15 mouse cellular contexts compared by ENCODE assay signal in genomic region chr11:93709686-93710085, GRCm38 (mm10).
"Had no signal": no experiment of that assay in that cellular context is flagged by ENCODE, and none has a peak within 500 bp of the region (broad histone marks: within the 10 kb centered on the region; RNA-seq: fewer than 3 reads in every experiment).

No protein-coding gene starts in this region.

- H3K4me1 ChIP-seq: limb, embryonic 12.5 days; limb, embryonic 15.5 days; megakaryocyte, embryonic 14.5 days; midbrain, embryonic 10.5 days had no signal

- H3K27ac ChIP-seq: limb, embryonic 12.5 days; limb, embryonic 15.5 days; liver, embryonic 14.5 days; midbrain, embryonic 10.5 days had no signal

- H3K36me3 ChIP-seq: limb, embryonic 12.5 days; limb, embryonic 15.5 days; midbrain, embryonic 10.5 days had no signal

- H3K4me3 ChIP-seq: limb, embryonic 12.5 days; limb, embryonic 15.5 days; megakaryocyte, embryonic 14.5 days; midbrain, embryonic 10.5 days had no signal

- ATAC-seq: intestine, postnatal 0 days; liver, postnatal 0 days; lung, postnatal 0 days had no signal

- DNase-seq: layer of hippocampus, postnatal 36 days; left cerebral cortex, postnatal 4 days; liver, postnatal 0 days; lung, embryonic 14.5 days; midbrain, embryonic 14.5 days; thymus, adult 18-20 months; thymus, postnatal 36 days had no signal

- H3K4me2 ChIP-seq: limb, embryonic 12.5 days; limb, embryonic 15.5 days; liver, embryonic 11.5 days; lung, embryonic 14.5 days had no signal

- H3K9ac ChIP-seq: limb, embryonic 12.5 days; limb, embryonic 15.5 days; liver, embryonic 14.5 days; liver, postnatal 0 days; lung, embryonic 14.5 days had no signal

- H3K9me3 ChIP-seq: limb, embryonic 12.5 days; limb, embryonic 15.5 days; megakaryocyte, embryonic 14.5 days; midbrain, embryonic 10.5 days had no signal

- H3K27me3 ChIP-seq: limb, embryonic 12.5 days; limb, embryonic 15.5 days; megakaryocyte, embryonic 14.5 days had no signal
